Mouse (Mus musculus) lung, embryonic 15.5 days (tissue): ENCODE results near the gene Scn8a. TPM values are rescaled to one million over a fixed set of nuclear protein-coding genes. Genes with fewer than 3 reads are reported as not detected.
"Not testable (repeated sequence)": the region's sequence is repeated elsewhere in the genome, so short reads cannot be mapped to it uniquely, and the experiment has no call there.

Experiments used
- ATAC-seq: fragments of 200-750 bp; cut with Nextera tagmentation; 2 replicates; pipeline ENCODE4 v1.8.0; 2017; ENCODE audit warnings: moderate number of reproducible peaks, borderline replicate concordance; ENCODE audit not compliant: low FRiP score, low TSS enrichment; ENCODE audit errors: extremely low read depth
- H3K27ac ChIP-seq: fragments of 300-500 bp; sonication (generic); 2 replicates; pipeline ENCODE4 v1.5.1; 2015; ENCODE audit warnings: moderate library complexity, mild to moderate bottlenecking, inconsistent platforms
- H3K27me3 ChIP-seq: fragments of 300-500 bp; sonication (generic); 2 replicates; pipeline ENCODE4 v1.6.1; 2015; ENCODE audit warnings: inconsistent platforms
- H3K36me3 ChIP-seq: fragments of 300-500 bp; sonication (generic); 2 replicates; pipeline ENCODE4 v1.6.1; 2015; ENCODE audit warnings: inconsistent platforms
- H3K4me1 ChIP-seq: fragments of 300-500 bp; sonication (generic); 2 replicates; pipeline ENCODE4 v1.6.1; 2015; ENCODE audit warnings: inconsistent platforms
- H3K4me2 ChIP-seq: fragments of 300-500 bp; sonication (generic); 2 replicates; pipeline ENCODE4 v1.6.1; 2015; ENCODE audit warnings: inconsistent platforms, mild to moderate bottlenecking, moderate library complexity
- H3K4me3 ChIP-seq: fragments of 300-500 bp; sonication (generic); 2 replicates; pipeline ENCODE4 v1.5.1; 2015; ENCODE audit warnings: mild to moderate bottlenecking, inconsistent platforms
- H3K9ac ChIP-seq: fragments of 300-500 bp; sonication (generic); 2 replicates; pipeline ENCODE4 v1.6.1; 2015; ENCODE audit warnings: inconsistent platforms
- H3K9me3 ChIP-seq: fragments of 300-500 bp; sonication (generic); 2 replicates; pipeline ENCODE4 v1.6.1; 2016; ENCODE audit warnings: inconsistent platforms
- WGBS: fragments of 180-500 bp; shearing (Covaris S2); methylation state at CpG from one replicate; pipeline ENCODE4 v1.1.7; 2015; 5-methylcytosine and 5-hydroxymethylcytosine counted together
- polyA plus RNA-seq: library from polyadenylated mRNA; unstranded; fragments of >200 nt; fragmentation: Nextera tagmentation; extraction: Ambion mirVana; gene quantifications from 2 replicates; pipeline ENCODE4 v1.2.1, GENCODE M21; 2015

Gene Scn8a
- polyA plus RNA-seq: 1.4 and 2.1 TPM in 2 replicates

GRCm38 (mm10) chr15:100869558-100869957 lies at the start of gene Scn8a:
TSS of gene Scn8a (plus strand) at chr15:100869858.
- 70% methylated on average over 7 of the region's 7 CpGs for WGBS
- Histone ChIP-seq H3K9me3 (peaks cover 3% of the 10 kb centered on the region; the same call in 1 of the 2 replicates), H3K9ac (no peak within 1 kb of the TSS)

GRCm38 (mm10) chr15:100821824-100822223 lies 47.8 kb upstream of the Scn8a start:
- 48% methylated on average over 8 of the region's 8 CpGs for WGBS
- Histone ChIP-seq H3K9me3 (no peaks in the 10 kb centered on the region; the same call in 1 of the 2 replicates), H3K4me2 (no peak overlapping the region), H3K36me3 (no peaks in the 10 kb centered on the region), H3K4me1 (no peaks in the 10 kb centered on the region), H3K27ac (no peak overlapping the region), H3K27me3 (peaks cover 36% of the 10 kb centered on the region), H3K9ac (no peak overlapping the region), H3K4me3 (no peak overlapping the region)
- ATAC-seq: no peak

More at GRCm38 (mm10) chr15:100869558-100869957, at the start of gene Scn8a:
- peak within 1 kb of the TSS; percentile 88 for H3K4me2 ChIP-seq
- H3K27me3 ChIP-seq: peaks cover 61% of the 10 kb centered on the region
- H3K4me3 ChIP-seq: peak within 1 kb of the TSS; percentile 63
- no peak within 1 kb of the TSS for H3K27ac ChIP-seq
- no peak for ATAC-seq
- peaks cover 9% of the 10 kb centered on the region; the same call in 1 of the 2 replicates for H3K4me1 ChIP-seq
- H3K36me3 ChIP-seq: no peaks in the 10 kb centered on the region

GRCm38 (mm10) chr15:100822370-100822769 lies 47.3 kb upstream of the Scn8a start:
- H3K36me3 ChIP-seq, H3K9me3 ChIP-seq, H3K27ac ChIP-seq, H3K4me1 ChIP-seq, H3K4me3 ChIP-seq, H3K9ac ChIP-seq, H3K4me2 ChIP-seq, ATAC-seq: not testable (repeated sequence)
- H3K27me3 ChIP-seq: peaks cover 36% of the 10 kb centered on the region
- WGBS: 60% methylated on average over 4 of the region's 4 CpGs

- H3K27ac ChIP-seq: no peak overlapping the region
- H3K9me3 ChIP-seq: no peaks in the 10 kb centered on the region
- no peaks in the 10 kb centered on the region for H3K4me1 ChIP-seq
- H3K27me3 ChIP-seq: peaks cover 41% of the 10 kb centered on the region
- H3K4me2 ChIP-seq: no peak overlapping the region
- WGBS: 14% methylated on average over 25 of the region's 26 CpGs
- H3K4me3 ChIP-seq: no peak overlapping the region
- no peak for ATAC-seq
- no peak overlapping the region for H3K9ac ChIP-seq
- H3K36me3 ChIP-seq: no peaks in the 10 kb centered on the region
These were observed 44.3 kb upstream of the Scn8a start for GRCm38 (mm10) chr15:100825249-100825856.

GRCm38 (mm10) chr15:100826076-100826475 lies 43.6 kb upstream of the Scn8a start:
- Histone ChIP-seq H3K27ac (no peak overlapping the region), H3K4me3 (no peak overlapping the region), H3K4me2 (no peak overlapping the region), H3K9me3 (no peaks in the 10 kb centered on the region), H3K9ac (no peak overlapping the region), H3K4me1 (no peaks in the 10 kb centered on the region), H3K27me3 (peaks cover 41% of the 10 kb centered on the region), H3K36me3 (no peaks in the 10 kb centered on the region)
- no peak for ATAC-seq
- WGBS: 85% methylated on average over 8 of the region's 8 CpGs

- Histone ChIP-seq H3K36me3 (no peaks in the 10 kb centered on the region), H3K9ac (no peak overlapping the region), H3K9me3 (no peaks in the 10 kb centered on the region), H3K4me3 (no peak overlapping the region), H3K27me3 (peaks cover 28% of the 10 kb centered on the region), H3K4me1 (no peaks in the 10 kb centered on the region), H3K4me2 (no peak overlapping the region), H3K27ac (no peak overlapping the region)
- WGBS: 74% methylated on average over 9 of the region's 9 CpGs
- ATAC-seq: no peak
These were observed 39.9 kb upstream of the Scn8a start for GRCm38 (mm10) chr15:100829775-100830174.

GRCm38 (mm10) chr15:100830682-100831081 lies 39.0 kb upstream of the Scn8a start:
- no peak overlapping the region for H3K4me3 ChIP-seq
- no peaks in the 10 kb centered on the region for H3K36me3 ChIP-seq
- ATAC-seq: no peak
- no peaks in the 10 kb centered on the region for H3K4me1 ChIP-seq
- no peak overlapping the region for H3K4me2 ChIP-seq
- H3K27ac ChIP-seq: no peak overlapping the region
- H3K9me3 ChIP-seq: no peaks in the 10 kb centered on the region
- H3K9ac ChIP-seq: no peak overlapping the region
- WGBS: 57% methylated on average over 6 of the region's 6 CpGs
- peaks cover 19% of the 10 kb centered on the region for H3K27me3 ChIP-seq

- ATAC-seq: no peak
- peaks cover 15% of the 10 kb centered on the region; the same call in 1 of the 2 replicates for H3K27me3 ChIP-seq
- H3K27ac ChIP-seq: no peak overlapping the region
These were observed 37.5 kb upstream of the Scn8a start for GRCm38 (mm10) chr15:100832144-100832543.

GRCm38 (mm10) chr15:100832784-100833183 lies 36.9 kb upstream of the Scn8a start:
- Histone ChIP-seq H3K4me2 (no peak overlapping the region), H3K9ac (no peak overlapping the region), H3K36me3 (no peaks in the 10 kb centered on the region), H3K4me3 (no peak overlapping the region), H3K27me3 (peaks cover 13% of the 10 kb centered on the region; the same call in 1 of the 2 replicates), H3K27ac (no peak overlapping the region), H3K9me3 (no peaks in the 10 kb centered on the region), H3K4me1 (no peaks in the 10 kb centered on the region)
- ATAC-seq: no peak
- WGBS: 27% methylated on average over 7 of the region's 7 CpGs

More at GRCm38 (mm10) chr15:100832144-100832543, 37.5 kb upstream of the Scn8a start:
- Histone ChIP-seq H3K9me3 (no peaks in the 10 kb centered on the region), H3K36me3 (no peaks in the 10 kb centered on the region), H3K4me1 (no peaks in the 10 kb centered on the region), H3K4me2 (no peak overlapping the region), H3K9ac (no peak overlapping the region), H3K4me3 (no peak overlapping the region)
- WGBS: 84% methylated on average over 8 of the region's 8 CpGs

GRCm38 (mm10) chr15:100836729-100837128 lies 32.9 kb upstream of the Scn8a start:
- ATAC-seq: no peak
- Histone ChIP-seq H3K4me1 (no peaks in the 10 kb centered on the region), H3K36me3 (no peaks in the 10 kb centered on the region), H3K9ac (no peak overlapping the region), H3K4me3 (no peak overlapping the region), H3K9me3 (no peaks in the 10 kb centered on the region), H3K4me2 (no peak overlapping the region), H3K27me3 (0 out of 2 replicates have a peak, but pooled peaks cover 19% of the 10 kb centered on the region), H3K27ac (no peak overlapping the region)
- 78% methylated on average over 8 of the region's 8 CpGs for WGBS

GRCm38 (mm10) chr15:100838607-100839207 lies 31.0 kb upstream of the Scn8a start:
- 29% methylated on average over 12 of the region's 12 CpGs for WGBS
- ATAC-seq: peak; percentile 35; the same call in 1 of the 2 replicates
- no peaks in the 10 kb centered on the region for H3K36me3 ChIP-seq
- H3K27ac ChIP-seq: no peak overlapping the region
- no peaks in the 10 kb centered on the region for H3K4me1 ChIP-seq
- H3K4me2 ChIP-seq: no peak overlapping the region
- H3K27me3 ChIP-seq: 0 out of 2 replicates have a peak, but pooled peaks cover 11% of the 10 kb centered on the region
- H3K9me3 ChIP-seq: no peaks in the 10 kb centered on the region
- no peak overlapping the region for H3K9ac ChIP-seq
- no peak overlapping the region for H3K4me3 ChIP-seq

GRCm38 (mm10) chr15:100844336-100844735 lies 25.3 kb upstream of the Scn8a start:
- WGBS: 57% methylated on average over 7 of the region's 7 CpGs
- H3K27ac ChIP-seq: 0 out of 2 replicates have a peak overlapping the region, but pooled peaks have one; percentile 62

More at GRCm38 (mm10) chr15:100844336-100844735, 25.3 kb upstream of the Scn8a start:
- no peak overlapping the region for H3K9ac ChIP-seq
- no peaks in the 10 kb centered on the region for H3K36me3 ChIP-seq
- H3K4me3 ChIP-seq: no peak overlapping the region
- H3K9me3 ChIP-seq: no peaks in the 10 kb centered on the region
- 0 out of 2 replicates have a peak, but pooled peaks cover 3% of the 10 kb centered on the region for H3K27me3 ChIP-seq
- peaks cover 13% of the 10 kb centered on the region for H3K4me1 ChIP-seq
- no peak overlapping the region for H3K4me2 ChIP-seq
- ATAC-seq: no peak
